Mouse (Mus musculus) layer of hippocampus, adult 2 months (tissue): ENCODE results near the gene 4921517D22Rik. TPM values are rescaled to one million over a fixed set of nuclear protein-coding genes. Genes with fewer than 3 reads are reported as not detected.

Experiments
- DNase-seq, 2 experiments: peaks; one replicate each; pipeline ENCODE4 v3.0.0; 2022; ENCODE audit warnings: low spot score in 2 of 2
- H3K27ac ChIP-seq: fragments of 200-600 bp; 2 replicates; pipeline ENCODE4 v1.8.1; 2022
- H3K4me3 ChIP-seq: fragments of 200-600 bp; 2 replicates; pipeline ENCODE4 v1.8.1; 2022; ENCODE audit warnings: mild to moderate bottlenecking
- CTCF ChIP-seq: fragments of 200-600 bp; conservative IDR thresholded peaks from 2 replicates; pipeline ENCODE4 v1.8.1; 2022; ENCODE audit warnings: antibody characterized with exemption, mild to moderate bottlenecking, moderate library complexity
- total RNA-seq, 2 experiments: library from RNA; stranded (reverse); gene quantifications; 2 replicates each; pipeline ENCODE4 v1.2.3; 2021

4921517D22Rik gene
- total RNA-seq, 2 experiments from 2014 or later: not detected

DNA sequence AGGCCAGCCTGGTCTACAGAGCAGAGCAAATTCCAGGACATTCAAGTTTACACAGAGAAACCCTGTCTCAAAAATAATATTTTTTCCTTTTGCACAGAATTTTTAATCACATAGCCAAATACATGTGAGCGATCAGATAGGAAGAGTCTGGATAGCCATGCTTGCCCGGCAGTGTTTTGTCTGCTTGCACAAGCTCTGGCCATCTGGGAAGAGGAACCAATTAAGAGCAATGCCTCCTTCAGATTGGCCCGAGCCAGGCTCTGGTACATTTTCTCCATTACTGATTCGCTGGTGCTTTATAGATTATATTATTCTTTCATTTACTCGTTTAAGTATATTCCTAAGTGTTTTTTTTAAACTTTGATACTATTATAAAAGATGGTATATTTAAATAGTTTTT lies 26.1 kb downstream of the 4921517D22Rik start:
- peak overlapping the region; percentile 94 for H3K27ac ChIP-seq
- no peak for TF ChIP-seq CTCF
- DNase-seq: no peak
- H3K4me3 ChIP-seq: no peak overlapping the region

DNA sequence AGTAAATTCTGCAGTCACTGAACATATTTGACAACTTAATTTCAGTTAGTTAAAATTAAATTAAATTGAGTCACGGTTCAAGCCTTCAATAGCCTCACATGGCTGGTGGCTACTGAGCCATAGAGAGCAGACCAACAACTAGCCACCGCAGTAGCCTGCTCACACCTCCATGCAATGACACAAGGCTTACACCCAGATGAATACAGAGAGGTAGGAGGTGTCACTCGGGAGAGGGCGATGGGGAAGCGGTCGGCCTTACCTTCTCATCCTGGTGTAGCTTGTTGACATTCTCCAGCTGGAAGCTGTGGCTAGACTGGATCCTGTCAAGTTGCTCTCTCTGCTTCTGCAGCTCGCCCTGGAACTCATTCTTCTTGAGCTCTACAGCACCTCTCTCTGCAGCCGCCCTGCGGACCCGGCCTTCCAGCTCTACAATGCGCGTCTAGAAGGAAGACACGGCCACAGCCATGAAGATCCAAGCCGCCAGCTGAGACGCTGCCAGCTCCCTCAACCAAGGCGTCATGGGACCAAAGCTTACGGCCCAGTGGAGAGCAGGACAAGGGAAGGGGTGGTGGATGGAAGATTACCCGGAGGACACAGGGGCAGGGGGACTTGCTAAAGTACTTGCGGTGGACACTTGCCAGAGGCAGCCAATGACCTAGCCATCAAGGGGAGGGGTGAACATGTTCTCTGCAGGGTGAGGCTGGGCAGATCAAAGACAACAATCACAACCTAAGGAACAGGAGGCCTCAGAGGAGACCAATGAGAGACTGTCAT lies 29.8 kb downstream of the 4921517D22Rik start:
- no peak for DNase-seq
- Histone ChIP-seq H3K27ac (no peak overlapping the region), H3K4me3 (no peak overlapping the region)
- TF ChIP-seq CTCF: no peak

DNA sequence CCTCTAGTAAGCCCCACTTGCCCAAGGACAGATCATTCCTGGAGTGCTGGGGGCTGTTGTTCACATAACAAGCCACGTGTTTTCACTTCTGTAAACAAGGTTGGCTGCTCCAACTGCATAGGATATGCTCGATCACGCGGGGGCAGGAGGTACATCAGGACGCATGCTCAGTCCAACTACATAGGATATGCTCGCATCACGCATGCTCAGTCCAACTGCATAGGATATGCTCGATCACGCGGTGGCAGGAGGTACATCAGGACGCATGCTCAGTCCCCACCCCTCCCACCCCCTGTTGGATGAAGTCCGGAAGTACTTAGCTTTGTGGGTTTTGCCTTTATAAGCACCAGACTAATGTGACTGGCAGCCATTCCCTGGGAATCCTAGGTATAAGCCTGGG lies 31.9 kb downstream of the 4921517D22Rik start:
- TF ChIP-seq CTCF: no peak
- Histone ChIP-seq H3K4me3 (no peak overlapping the region), H3K27ac (no peak overlapping the region)
- no peak for DNase-seq

DNA sequence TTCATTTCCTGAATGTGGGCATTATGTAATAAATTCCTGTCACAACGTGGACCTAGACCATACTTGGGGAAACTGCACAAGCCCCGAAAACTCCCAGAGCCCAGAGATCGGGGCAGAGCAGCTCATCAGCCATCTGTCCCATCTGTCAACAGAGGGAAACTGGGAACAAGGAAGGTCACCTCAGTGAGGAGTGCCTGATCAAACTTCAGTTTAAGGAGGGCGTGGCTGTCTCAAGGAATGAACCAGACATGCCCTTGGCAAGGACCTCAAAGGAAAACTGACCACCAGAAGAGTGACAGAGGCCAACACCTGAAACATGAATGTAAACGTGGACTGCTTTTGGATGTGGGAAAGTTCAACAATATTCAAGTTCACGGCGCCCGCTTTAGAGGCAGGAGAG lies 32.5 kb downstream of the 4921517D22Rik start:
- Histone ChIP-seq H3K27ac (no peak overlapping the region), H3K4me3 (no peak overlapping the region)
- DNase-seq: no peak
- TF ChIP-seq CTCF: no peak

DNA sequence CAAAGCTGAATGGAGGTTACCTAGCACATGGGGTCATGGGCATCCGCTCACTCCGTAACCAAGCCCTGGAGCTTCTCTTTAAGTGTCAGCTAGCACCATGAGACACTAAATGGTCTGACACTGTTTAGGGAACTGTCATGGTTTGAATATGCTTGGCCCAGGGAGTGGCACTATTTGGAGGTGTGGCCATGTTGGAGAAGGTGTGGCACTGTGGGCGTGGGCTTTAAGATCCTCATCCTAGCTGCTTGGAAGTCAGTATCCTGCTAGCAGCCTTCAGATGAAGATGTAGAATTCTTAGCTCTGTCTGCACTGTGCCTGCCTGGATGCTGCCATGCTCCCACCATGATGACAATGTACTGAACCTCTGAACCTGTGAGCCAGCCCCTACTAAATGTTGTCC lies 33.5 kb downstream of the 4921517D22Rik start:
- H3K27ac ChIP-seq: no peak overlapping the region
- TF ChIP-seq CTCF: no peak
- DNase-seq: no peak
- H3K4me3 ChIP-seq: no peak overlapping the region

DNA sequence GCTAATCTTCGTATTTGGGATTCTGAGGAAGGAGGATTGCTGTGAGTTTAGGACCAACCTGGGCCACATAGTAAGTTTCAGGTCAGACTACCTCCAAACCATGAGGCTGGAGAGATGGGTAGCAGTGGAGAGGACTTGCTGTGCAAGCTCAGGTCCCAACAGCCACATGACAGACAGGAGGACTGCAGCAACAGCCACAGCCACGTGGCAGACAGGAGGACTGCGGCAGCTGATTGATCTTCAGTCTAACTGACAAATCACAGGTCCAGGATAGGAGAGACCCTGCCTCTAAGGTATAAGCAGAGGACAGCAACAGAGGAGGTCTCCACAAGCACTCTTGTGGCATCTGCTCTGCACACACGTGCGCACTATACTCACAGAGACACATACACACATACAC lies 36.1 kb downstream of the 4921517D22Rik start:
- Histone ChIP-seq H3K27ac (peak overlapping the region; percentile 71), H3K4me3 (no peak overlapping the region)
- no peak for DNase-seq
- no peak for TF ChIP-seq CTCF

DNA sequence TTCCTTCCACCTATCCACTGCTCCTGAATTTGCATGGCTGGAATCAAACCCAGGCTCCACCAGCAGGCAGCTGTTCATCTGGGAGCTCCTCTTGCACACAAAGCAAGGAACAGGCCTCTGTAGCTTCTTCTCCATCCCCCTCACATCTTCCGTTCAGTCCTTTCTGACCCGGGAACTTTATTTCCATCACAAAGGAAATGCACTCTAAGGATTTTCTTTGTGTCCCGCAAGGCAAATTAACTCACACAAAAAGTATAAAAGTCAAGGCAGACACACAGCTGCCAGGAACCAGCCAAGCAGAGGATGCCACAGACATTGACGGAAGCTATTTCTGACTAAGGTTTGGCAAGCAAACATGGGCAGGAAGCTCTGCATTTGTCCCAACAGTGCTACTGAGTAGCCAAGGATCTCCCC lies 36.9 kb downstream of the 4921517D22Rik start:
- DNase-seq: no peak
- no peak overlapping the region for H3K4me3 ChIP-seq
- no peak for TF ChIP-seq CTCF
- H3K27ac ChIP-seq: peak overlapping the region; percentile 71

DNA sequence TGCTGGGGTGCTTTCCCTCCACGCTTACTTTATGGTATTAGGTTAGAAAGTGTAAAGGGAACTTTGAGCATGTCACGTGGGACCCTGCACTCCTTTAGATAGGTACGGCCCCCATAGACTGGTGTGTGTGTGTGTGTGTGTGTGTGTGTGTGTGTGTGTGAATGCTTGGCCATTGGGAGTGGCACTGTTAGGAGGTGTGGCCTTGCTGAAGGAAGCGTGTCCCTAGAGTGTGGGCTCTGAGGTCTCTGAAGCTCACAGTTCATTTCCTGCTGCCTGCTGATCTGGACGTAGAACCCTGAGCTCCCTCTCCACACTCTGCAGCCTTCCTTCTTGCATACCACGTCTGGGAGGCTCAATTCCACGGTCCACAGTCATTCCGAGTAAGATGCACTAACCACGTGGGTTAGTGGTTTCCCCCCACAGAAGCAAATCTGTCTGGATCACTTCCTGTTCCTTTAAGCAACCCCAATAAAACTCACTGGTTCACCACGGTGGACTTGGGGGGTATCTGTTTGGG lies 37.5 kb downstream of the 4921517D22Rik start:
- peak overlapping the region; percentile 71 for H3K27ac ChIP-seq
- H3K4me3 ChIP-seq: no peak overlapping the region
- TF ChIP-seq CTCF: no peak
- DNase-seq: no peak

DNA sequence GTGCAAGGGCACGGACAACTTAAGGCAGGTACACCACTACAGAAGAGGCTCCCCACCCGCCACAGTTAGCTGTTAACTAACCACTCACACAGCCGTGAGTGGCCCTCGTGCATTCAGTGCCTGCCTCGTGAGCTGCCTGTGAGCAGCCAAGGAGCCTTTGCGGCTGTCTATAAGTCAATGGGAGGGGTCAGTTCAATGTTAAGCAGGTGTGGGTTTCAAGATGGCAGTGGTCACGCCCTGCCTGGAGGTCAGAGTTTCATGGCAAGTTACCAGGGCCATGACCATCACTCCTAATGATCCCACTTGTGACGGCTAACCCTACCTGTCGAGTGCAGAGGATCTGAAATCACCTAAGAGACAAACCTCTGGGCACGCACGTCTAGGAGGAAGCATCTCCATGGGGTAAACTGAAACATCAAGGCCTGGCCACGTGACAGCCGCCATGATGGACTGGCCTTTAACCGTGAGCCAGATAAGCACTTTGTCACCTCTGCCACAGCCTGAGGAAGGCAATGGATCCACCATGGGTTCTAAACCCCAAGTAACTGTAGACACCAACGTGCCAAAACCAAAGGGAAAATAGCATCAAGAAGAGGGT lies 38.1 kb downstream of the 4921517D22Rik start:
- DNase-seq: no peak
- no peak for TF ChIP-seq CTCF
- Histone ChIP-seq H3K4me3 (no peak overlapping the region), H3K27ac (peak overlapping the region; percentile 43; the same call in 1 of the 2 replicates)

DNA sequence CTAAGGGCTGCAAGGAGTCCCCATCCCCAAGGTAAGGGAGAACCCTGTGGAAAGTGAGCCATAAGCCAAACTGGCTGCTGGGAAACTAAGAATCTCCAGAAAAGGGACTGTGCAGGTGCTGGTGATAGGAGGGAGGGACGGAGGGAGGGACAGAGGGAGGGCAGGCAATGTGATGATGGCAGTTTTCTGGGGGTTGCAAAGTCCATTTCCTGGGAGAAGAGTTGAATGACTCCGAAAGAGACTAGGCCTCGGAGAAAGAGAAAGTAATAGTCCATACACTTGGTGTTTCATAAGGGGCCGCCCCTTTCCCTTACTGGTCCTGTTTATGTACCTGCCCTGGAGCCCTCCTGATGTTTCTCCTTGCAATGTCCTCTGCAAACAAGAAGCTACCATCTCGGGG lies 39.4 kb downstream of the 4921517D22Rik start:
- peak overlapping the region; percentile 76; the same call in 1 of the 2 replicates for H3K27ac ChIP-seq
- TF ChIP-seq CTCF: no peak
- no peak for DNase-seq
- H3K4me3 ChIP-seq: no peak overlapping the region

DNA sequence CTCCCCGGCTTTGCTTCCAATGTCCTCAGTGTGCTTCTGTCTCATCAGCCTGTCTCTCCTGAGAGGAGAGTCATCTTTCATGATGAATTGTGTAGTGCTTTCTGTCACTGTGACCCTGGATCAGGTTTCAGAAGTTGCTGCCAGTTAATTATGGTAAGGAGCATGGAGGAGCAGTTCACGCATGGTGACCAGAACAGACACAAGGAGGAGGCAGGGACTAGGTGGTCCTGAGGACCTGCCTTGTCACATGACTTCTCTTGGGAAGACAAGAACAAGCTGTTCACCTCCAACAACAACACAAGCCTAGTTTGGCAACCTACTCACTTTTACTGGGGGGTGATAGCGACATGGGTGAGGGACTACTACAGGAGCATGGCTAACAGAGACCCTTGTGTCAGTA lies 40.8 kb downstream of the 4921517D22Rik start:
- no peak for DNase-seq
- H3K4me3 ChIP-seq: no peak overlapping the region
- peak overlapping the region; percentile 76 for H3K27ac ChIP-seq
- no peak for TF ChIP-seq CTCF

DNA sequence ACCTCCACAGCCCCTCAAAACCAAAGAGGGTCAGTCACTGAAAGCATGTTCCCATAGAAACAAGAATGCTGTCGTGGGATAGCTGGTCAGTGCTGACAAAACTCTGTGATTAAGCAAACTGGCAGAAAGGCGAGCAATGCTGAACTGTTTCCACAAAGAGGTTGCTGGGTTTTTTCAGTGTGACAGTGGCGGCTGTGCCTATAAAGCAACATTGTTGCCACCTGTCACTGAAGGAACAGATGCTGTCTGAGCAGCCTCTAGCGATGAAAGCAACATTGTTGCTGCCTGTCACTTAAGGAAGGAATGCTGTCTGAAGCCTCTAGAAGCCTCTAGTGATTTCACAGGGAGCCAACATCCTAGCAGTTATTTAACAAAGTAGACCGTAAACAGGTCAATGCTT lies 41.3 kb downstream of the 4921517D22Rik start:
- H3K27ac ChIP-seq: peak overlapping the region; percentile 76
- TF ChIP-seq CTCF: no peak
- H3K4me3 ChIP-seq: no peak overlapping the region
- DNase-seq: no peak

DNA sequence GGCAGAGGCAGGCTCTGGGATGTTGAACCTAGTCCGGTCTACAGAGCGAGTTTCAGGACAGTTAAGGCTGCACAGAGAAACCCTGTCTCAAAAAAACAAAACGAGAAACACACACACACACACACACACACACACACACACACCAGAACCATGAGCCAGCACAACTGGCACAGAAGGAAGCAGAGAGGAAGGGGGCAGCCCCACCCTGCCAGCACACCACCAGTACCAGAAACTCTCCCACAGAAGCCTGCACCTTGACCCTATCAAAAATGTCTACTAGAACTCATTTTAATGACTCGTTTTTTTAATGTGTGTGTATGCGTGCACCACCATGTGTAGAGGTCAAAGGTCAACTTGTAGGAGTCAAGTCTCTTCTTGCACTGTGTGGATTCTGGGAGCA lies 44.1 kb downstream of the 4921517D22Rik start:
- Histone ChIP-seq H3K27ac (no peak overlapping the region), H3K4me3 (no peak overlapping the region)
- TF ChIP-seq CTCF: no peak
- DNase-seq: no peak

DNA sequence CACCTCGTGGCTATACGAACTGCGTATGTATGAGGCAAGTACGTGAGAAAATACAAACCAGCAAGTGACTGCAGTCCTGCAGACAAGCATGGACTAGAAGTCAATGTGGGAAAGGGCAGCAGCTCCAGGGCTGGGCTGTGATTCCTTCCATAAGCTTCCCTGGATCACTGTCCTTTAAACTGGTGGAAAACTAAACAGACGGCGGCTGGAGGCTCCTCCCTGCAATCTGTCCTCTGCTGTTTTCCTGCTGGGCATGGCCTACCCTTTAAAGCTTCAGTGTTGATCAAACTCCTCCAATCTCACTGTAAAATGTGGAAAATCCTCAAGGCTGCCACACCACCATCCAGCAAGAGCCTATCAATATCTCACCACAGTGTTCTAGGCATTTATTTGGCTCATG lies 45.3 kb downstream of the 4921517D22Rik start:
- Histone ChIP-seq H3K27ac (peak overlapping the region; percentile 53; the same call in 1 of the 2 replicates), H3K4me3 (no peak overlapping the region)
- DNase-seq: no peak
- no peak for TF ChIP-seq CTCF
